Mouse (Mus musculus) MEL (cell line): ENCODE results near the gene Tgm2. TPM values are rescaled to one million over a fixed set of nuclear protein-coding genes. Genes with fewer than 3 reads are reported as not detected.

Experiments used
- DNase-seq: peaks from one replicate; pipeline ENCODE4 v3.0.0; 2011; ENCODE audit warnings: low read depth, low spot score
- H3K27ac ChIP-seq: 2 replicates; pipeline ENCODE4 v1.5.1; 2012; ENCODE audit warnings: low read depth, mild to moderate bottlenecking, control low read depth, low read length, moderate library complexity; ENCODE audit not compliant: control insufficient read depth
- H3K27me3 ChIP-seq, 2 experiments: fragments of 150-350 bp in 1 of 2; sonication (generic) in 1 of 2; 2 replicates each; pipeline ENCODE4 v1.6.1; 2012; ENCODE audit warnings: low read length in 2 of 2, mild to moderate bottlenecking in 2 of 2, improper control_type of control experiment in 1 of 2, moderate library complexity in 1 of 2; ENCODE audit not compliant: insufficient read depth in 2 of 2, control insufficient read depth in 1 of 2
- H3K36me3 ChIP-seq, 2 experiments: 2 replicates each; pipeline ENCODE4 v1.6.1; 2012 to 2014; ENCODE audit warnings: low read length in 2 of 2, improper control_type of control experiment in 1 of 2, inconsistent platforms in 1 of 2, mild to moderate bottlenecking in 1 of 2; ENCODE audit not compliant: insufficient read depth in 2 of 2, control insufficient read depth in 1 of 2
- H3K4me1 ChIP-seq, 2 experiments: fragments of 150-350 bp in 1 of 2; sonication (generic) in 1 of 2; 2 replicates each; pipeline ENCODE4 v1.6.1; 2012; ENCODE audit warnings: low read length in 2 of 2, improper control_type of control experiment in 1 of 2, mild to moderate bottlenecking in 1 of 2; ENCODE audit not compliant: insufficient read depth in 2 of 2, control insufficient read depth in 1 of 2
- H3K4me3 ChIP-seq, 2 experiments: fragments of 150-350 bp in 1 of 2; sonication (generic) in 1 of 2; 2 replicates each; pipeline ENCODE4 v1.5.1; 2012; ENCODE audit warnings: low read depth in 2 of 2, low read length in 2 of 2, mild to moderate bottlenecking in 2 of 2, moderate library complexity in 2 of 2, control low read depth in 1 of 2, improper control_type of control experiment in 1 of 2; ENCODE audit not compliant: control insufficient read depth in 1 of 2, insufficient read depth in 1 of 2
- H3K79me2 ChIP-seq: 2 replicates; pipeline ENCODE4 v1.6.1; 2012; ENCODE audit warnings: mild to moderate bottlenecking, low read length, moderate library complexity; ENCODE audit not compliant: control insufficient read depth, poor library complexity, insufficient read depth
- H3K9ac ChIP-seq: 2 replicates; pipeline ENCODE4 v1.6.1; 2012; ENCODE audit warnings: low read depth, mild to moderate bottlenecking, control low read depth, low read length, moderate library complexity; ENCODE audit not compliant: control insufficient read depth, poor library complexity, severe bottlenecking
- H3K9me3 ChIP-seq: fragments of 150-350 bp; sonication (generic); replicated peaks from 2 replicates; pipeline ENCODE4 v1.6.1; 2012; ENCODE audit warnings: mild to moderate bottlenecking, low read length, improper control_type of control experiment, moderate library complexity; ENCODE audit not compliant: insufficient read depth
- CHD2 ChIP-seq: IDR thresholded peaks from 2 replicates; pipeline ENCODE4 v1.6.1; 2011; ENCODE audit warnings: low read length, improper control_type of control experiment
- ELF1 ChIP-seq: IDR thresholded peaks from 2 replicates; pipeline ENCODE4 v1.6.1; 2014; ENCODE audit warnings: low read depth, mild to moderate bottlenecking, inconsistent platforms, low read length, improper control_type of control experiment, moderate library complexity
- ETS1 ChIP-seq: IDR thresholded peaks from 2 replicates; pipeline ENCODE4 v1.6.1; 2012; ENCODE audit warnings: low read depth, mild to moderate bottlenecking, inconsistent platforms, low read length, improper control_type of control experiment, moderate library complexity
- GABPA ChIP-seq: IDR thresholded peaks from 2 replicates; pipeline ENCODE4 v1.6.1; 2012; ENCODE audit warnings: low read depth, mild to moderate bottlenecking, inconsistent platforms, low read length, improper control_type of control experiment, moderate library complexity
- GATA1 ChIP-seq: IDR thresholded peaks from 2 replicates; pipeline ENCODE4 v1.6.1; 2011; ENCODE audit warnings: low read depth, low read length, improper control_type of control experiment
- MAFK ChIP-seq: IDR thresholded peaks from 2 replicates; pipeline ENCODE4 v1.6.1; 2011; ENCODE audit warnings: low read depth, mild to moderate bottlenecking, low read length, improper control_type of control experiment, borderline replicate concordance
- MAX ChIP-seq: IDR thresholded peaks from 2 replicates; pipeline ENCODE4 v1.6.1; 2011; ENCODE audit warnings: low read length, improper control_type of control experiment
- MXI1 ChIP-seq: IDR thresholded peaks from 2 replicates; pipeline ENCODE4 v1.6.1; 2011; ENCODE audit warnings: mild to moderate bottlenecking, low read depth, low read length, improper control_type of control experiment
- MYC ChIP-seq: IDR thresholded peaks from 2 replicates; pipeline ENCODE4 v1.6.1; 2011; ENCODE audit warnings: low read depth, mild to moderate bottlenecking, low read length, improper control_type of control experiment, moderate library complexity
- NELFE ChIP-seq: IDR thresholded peaks from 2 replicates; pipeline ENCODE4 v1.6.1; 2011; ENCODE audit warnings: low read depth, low read length, improper control_type of control experiment
- NRF1 ChIP-seq: IDR thresholded peaks from 2 replicates; pipeline ENCODE4 v1.6.1; 2014; ENCODE audit warnings: low read depth, mild to moderate bottlenecking, inconsistent platforms, low read length, improper control_type of control experiment, moderate library complexity; ENCODE audit not compliant: poor library complexity, insufficient read depth, severe bottlenecking
- POLR2AphosphoS2 ChIP-seq: IDR thresholded peaks from 2 replicates; pipeline ENCODE4 v1.6.1; 2011; ENCODE audit warnings: low read length, improper control_type of control experiment
- RCOR1 ChIP-seq: IDR thresholded peaks from 2 replicates; pipeline ENCODE4 v1.6.1; 2012; ENCODE audit warnings: low read depth, mild to moderate bottlenecking, inconsistent platforms, low read length, improper control_type of control experiment
- SIN3A ChIP-seq: IDR thresholded peaks from 2 replicates; pipeline ENCODE4 v1.6.1; 2012; ENCODE audit warnings: low read length, improper control_type of control experiment, inconsistent platforms
- USF2 ChIP-seq, 2 experiments: IDR thresholded peaks; 2 replicates each; pipeline ENCODE4 v1.6.1; 2011 to 2012; ENCODE audit warnings: improper control_type of control experiment in 2 of 2, low read length in 2 of 2, borderline replicate concordance in 1 of 2, inconsistent platforms in 1 of 2, low read depth in 1 of 2, mild to moderate bottlenecking in 1 of 2; ENCODE audit not compliant: insufficient read depth in 1 of 2
- ZC3H11A ChIP-seq: IDR thresholded peaks from 2 replicates; pipeline ENCODE4 v1.6.1; 2012; ENCODE audit warnings: low read depth, mild to moderate bottlenecking, inconsistent platforms, low read length, improper control_type of control experiment
- ZKSCAN1 ChIP-seq: IDR thresholded peaks from 2 replicates; pipeline ENCODE4 v1.6.1; 2012; ENCODE audit warnings: low read depth, mild to moderate bottlenecking, inconsistent platforms, low read length, improper control_type of control experiment, moderate library complexity
- ZNF384 ChIP-seq: IDR thresholded peaks from 2 replicates; pipeline ENCODE4 v1.6.1; 2012; ENCODE audit warnings: low read depth, mild to moderate bottlenecking, inconsistent platforms, low read length, improper control_type of control experiment
- polyA plus RNA-seq, 2 experiments: library from polyadenylated mRNA; stranded (reverse) in 1 of 2; unstranded in 1 of 2; fragments of >175 nt in 1 of 2; fragments of >200 nt in 1 of 2; gene quantifications; 2 replicates each; pipeline versions ENCODE4 v1.2.1 to v1.2.4; 2012; ENCODE audit warnings: low replicate concordance in 2 of 2, low read depth in 1 of 2; ENCODE audit not compliant: insufficient read length in 2 of 2, insufficient read depth in 1 of 2, missing spikeins in 1 of 2
- total RNA-seq: library from RNA; depleted of rRNA; stranded (reverse); fragments of 300-350 nt; gene quantifications from 2 replicates; pipeline ENCODE4 v1.2.3, GENCODE M21; 2012

Gene Tgm2
- total and polyA plus RNA-seq, 3 experiments = 7.7 to 11.0 TPM; not detected in 1

GRCm38 (mm10) chr2:158132320-158132719, 13.9 kb downstream of the Tgm2 start:
- Histone ChIP-seq H3K27me3 (no peaks in the 10 kb centered on the region), H3K9ac (no peak overlapping the region), H3K79me2 (no peaks in the 10 kb centered on the region), H3K27ac (no peak overlapping the region), H3K4me3 (no peak overlapping the region), H3K4me1 (no peaks in the 10 kb centered on the region), H3K9me3 (no peaks in the 10 kb centered on the region), H3K36me3 (no peaks in the 10 kb centered on the region)
- no peak for DNase-seq
- TF ChIP-seq ELF1 (no peak), ZC3H11A (no peak)

- Histone ChIP-seq H3K36me3 (no peaks in the 10 kb centered on the region), H3K9me3 (no peaks in the 10 kb centered on the region), H3K27ac (no peak overlapping the region), H3K9ac (no peak overlapping the region), H3K27me3 (no peaks in the 10 kb centered on the region), H3K4me1 (no peaks in the 10 kb centered on the region), H3K79me2 (no peaks in the 10 kb centered on the region), H3K4me3 (no peak overlapping the region)
- no peak for DNase-seq
- TF ChIP-seq ZKSCAN1 = no peak
- no peak for TF ChIP-seq MXI1
- no peak for TF ChIP-seq SIN3A
- TF ChIP-seq CHD2 = no peak
- TF ChIP-seq MAFK = no peak
- no peak for TF ChIP-seq GABPA
- no peak for TF ChIP-seq ZC3H11A
- no peak for TF ChIP-seq NELFE
- no peak for TF ChIP-seq POLR2AphosphoS2
- no peak for TF ChIP-seq NRF1
Observed at GRCm38 (mm10) chr2:158131197-158131835, 14.9 kb downstream of the Tgm2 start.

- no peak for DNase-seq
- no peaks in the 10 kb centered on the region for H3K27me3 ChIP-seq
- no peaks in the 10 kb centered on the region for H3K36me3 ChIP-seq
Observed at GRCm38 (mm10) chr2:158130391-158130986, 15.7 kb downstream of the Tgm2 start.

More at GRCm38 (mm10) chr2:158130391-158130986, 15.7 kb downstream of the Tgm2 start:
- no peak overlapping the region for H3K27ac ChIP-seq
- H3K4me3 ChIP-seq = no peak overlapping the region
- no peaks in the 10 kb centered on the region for H3K79me2 ChIP-seq
- H3K9me3 ChIP-seq = no peaks in the 10 kb centered on the region
- TF ChIP-seq ZC3H11A = no peak
- TF ChIP-seq MAX = no peak
- no peak for TF ChIP-seq ELF1
- TF ChIP-seq RCOR1 = no peak
- TF ChIP-seq USF2 (IDR thresholded peaks at IDR 0.05; ENCODE audit: borderline replicate concordance in 1 of 2, insufficient read depth in 1 of 2, low read depth in 1 of 2, low read length in 2 of 2) = no peak
- no peak for TF ChIP-seq MYC
- no peak for TF ChIP-seq ZNF384
- TF ChIP-seq NELFE = no peak
- TF ChIP-seq ETS1 = no peak
- TF ChIP-seq GATA1 = no peak
- no peaks in the 10 kb centered on the region for H3K4me1 ChIP-seq
- H3K9ac ChIP-seq = no peak overlapping the region
